Mouse (Mus musculus) brain, embryonic 14.5 days (tissue): Measurements from ENCODE around the gene Mrpl38.

Experiments used
- CTCF ChIP-seq: fragments of 200-500 bp; IDR thresholded peaks from 2 replicates; pipeline ENCODE4 v1.5.1; 2012; ENCODE audit warnings: inconsistent platforms, mild to moderate bottlenecking, moderate library complexity, borderline replicate concordance; ENCODE audit not compliant: insufficient read depth, insufficient read length; ENCODE audit errors: extremely low read depth
- POLR2A ChIP-seq: fragments of 200-500 bp; IDR thresholded peaks from 2 replicates; pipeline ENCODE4 v1.6.1; 2012; ENCODE audit warnings: mild to moderate bottlenecking, inconsistent platforms, borderline replicate concordance; ENCODE audit not compliant: poor library complexity, insufficient read depth, insufficient read length, severe bottlenecking; ENCODE audit errors: extremely low read depth

GRCm38 (mm10) chr11:116174775-116175448, 36.2 kb upstream of the Mrpl38 start:
- TF ChIP-seq CTCF (no peak), POLR2A (no peak)
